Mouse (Mus musculus) forebrain, embryonic 16.5 days (tissue): Measurements from ENCODE around the gene Zbtb33. TPM values are rescaled to one million over a fixed set of nuclear protein-coding genes. Genes with fewer than 3 reads are reported as not detected.

Source experiments
- ATAC-seq: fragments of 200-750 bp; cut with Nextera tagmentation; 2 replicates; pipeline ENCODE4 v1.8.0; 2017; ENCODE audit warnings: mild to moderate bottlenecking, moderate library complexity
- H3K27ac ChIP-seq: fragments of 300-500 bp; sonication (generic); 2 replicates; pipeline ENCODE4 v1.5.1; 2014; ENCODE audit warnings: low read length, control low read depth
- H3K27me3 ChIP-seq: fragments of 300-500 bp; sonication (generic); replicated peaks from 2 replicates; pipeline ENCODE4 v1.6.1; 2014; ENCODE audit warnings: low read length; ENCODE audit not compliant: control insufficient read depth, insufficient read depth
- H3K36me3 ChIP-seq: fragments of 300-500 bp; sonication (generic); 2 replicates; pipeline ENCODE4 v1.6.1; 2014; ENCODE audit not compliant: control insufficient read depth, insufficient read depth
- H3K4me1 ChIP-seq: fragments of 300-500 bp; sonication (generic); replicated peaks from 2 replicates; pipeline ENCODE4 v1.6.1; 2014; ENCODE audit warnings: low read length; ENCODE audit not compliant: control insufficient read depth, insufficient read depth
- H3K4me2 ChIP-seq: fragments of 300-500 bp; sonication (generic); 2 replicates; pipeline ENCODE4 v1.6.1; 2014; ENCODE audit warnings: mild to moderate bottlenecking, low read length, control low read depth
- H3K4me3 ChIP-seq: fragments of 300-500 bp; sonication (generic); replicated peaks from 2 replicates; pipeline ENCODE4 v1.5.1; 2014; ENCODE audit warnings: mild to moderate bottlenecking, low read length, control low read depth
- H3K9ac ChIP-seq: fragments of 300-500 bp; sonication (generic); replicated peaks from 2 replicates; pipeline ENCODE4 v1.6.1; 2014; ENCODE audit warnings: low read depth, low read length, control low read depth
- H3K9me3 ChIP-seq: fragments of 300-500 bp; sonication (generic); 2 replicates; pipeline ENCODE4 v1.6.1; 2016; ENCODE audit warnings: low read length; ENCODE audit not compliant: control insufficient read depth
- WGBS: fragments of 180-500 bp; shearing (Covaris S2); extraction: QIAGEN DNeasy Blood & Tissue Kit; methylation state at CpG from one replicate; pipeline ENCODE4 v1.1.7; 2014; 5-methylcytosine and 5-hydroxymethylcytosine counted together
- polyA plus RNA-seq: library from polyadenylated mRNA; unstranded; fragments of >200 nt; fragmentation: Nextera tagmentation; extraction: Ambion mirVana; gene quantifications from 2 replicates; pipeline ENCODE4 v1.2.1, GENCODE M21; 2015

The Zbtb33 gene
- polyA plus RNA-seq, 1 experiment from 2014 or later, result 4.6 TPM

- no peaks in the 10 kb centered on the region for H3K9me3 ChIP-seq
- H3K4me1 ChIP-seq, result no peaks in the 10 kb centered on the region; the same call in 1 of the 2 replicates
- no peak overlapping the region for H3K27ac ChIP-seq
- no peaks in the 10 kb centered on the region for H3K27me3 ChIP-seq
- 17% methylated on average over 2 of the region's 2 CpGs for WGBS
- H3K4me2 ChIP-seq, result no peak overlapping the region
- H3K36me3 ChIP-seq, result no peaks in the 10 kb centered on the region
- H3K9ac ChIP-seq, result no peak overlapping the region
- ATAC-seq, result no peak
- no peak overlapping the region for H3K4me3 ChIP-seq
Measured at GRCm38 (mm10) chrX:38185520-38185919, 4.1 kb upstream of the Zbtb33 start.

GRCm38 (mm10) chrX:38190458-38190764 is 818 bp downstream of the Zbtb33 start:
- peaks cover 3% of the 10 kb centered on the region; the same call in 1 of the 2 replicates for H3K36me3 ChIP-seq
- H3K27me3 ChIP-seq, result no peaks in the 10 kb centered on the region
- no peaks in the 10 kb centered on the region for H3K9me3 ChIP-seq
- peaks cover 6% of the 10 kb centered on the region for H3K4me1 ChIP-seq
- peak overlapping the region; percentile 69 for H3K4me2 ChIP-seq
- no peak for ATAC-seq
- H3K4me3 ChIP-seq, result peak overlapping the region; percentile 72
- 25% methylated on average over 3 of the region's 3 CpGs for whole genome bisulfite sequencing
- H3K27ac ChIP-seq, result no peak overlapping the region
- peak overlapping the region; percentile 81 for H3K9ac ChIP-seq

- H3K4me3 ChIP-seq, result no peak overlapping the region
- H3K9me3 ChIP-seq, result no peaks in the 10 kb centered on the region
- H3K27me3 ChIP-seq, result no peaks in the 10 kb centered on the region
- no peak overlapping the region for H3K9ac ChIP-seq
- 0 out of 2 replicates have a peak, but pooled peaks have one; percentile 50 for ATAC-seq
- 46% methylated on average over 2 of the region's 2 CpGs for WGBS
- 0 out of 2 replicates have a peak, but pooled peaks cover 4% of the 10 kb centered on the region for H3K4me1 ChIP-seq
- no peak overlapping the region for H3K4me2 ChIP-seq
- no peaks in the 10 kb centered on the region for H3K36me3 ChIP-seq
- no peak overlapping the region for H3K27ac ChIP-seq
Measured at GRCm38 (mm10) chrX:38201816-38202215, 12.2 kb downstream of the Zbtb33 start.

- ATAC-seq, result no peak
- WGBS, result 54% methylated on average over 1 of the region's 1 CpGs
- H3K9ac ChIP-seq, result no peak overlapping the region
Measured at GRCm38 (mm10) chrX:38207392-38207791, 17.8 kb downstream of the Zbtb33 start.

GRCm38 (mm10) chrX:38216986-38217675 is 27.5 kb downstream of the Zbtb33 start:
- no peak for ATAC-seq
- Histone ChIP-seq H3K9ac (no peak overlapping the region), H3K9me3 (no peaks in the 10 kb centered on the region), H3K27ac (no peak overlapping the region), H3K27me3 (no peaks in the 10 kb centered on the region), H3K36me3 (no peaks in the 10 kb centered on the region), H3K4me1 (no peaks in the 10 kb centered on the region), H3K4me2 (no peak overlapping the region), H3K4me3 (no peak overlapping the region)
- WGBS, result 77% methylated on average over 8 of the region's 9 CpGs

More at GRCm38 (mm10) chrX:38207392-38207791, 17.8 kb downstream of the Zbtb33 start:
- Histone ChIP-seq H3K9me3 (no peaks in the 10 kb centered on the region), H3K27ac (no peak overlapping the region), H3K4me3 (no peak overlapping the region), H3K4me1 (no peaks in the 10 kb centered on the region), H3K36me3 (no peaks in the 10 kb centered on the region), H3K4me2 (no peak overlapping the region), H3K27me3 (no peaks in the 10 kb centered on the region)

GRCm38 (mm10) chrX:38217676-38217991 is 28.0 kb downstream of the Zbtb33 start:
- H3K27ac ChIP-seq, result no peak overlapping the region
- WGBS, result 75% methylated on average over 2 of the region's 2 CpGs
- no peaks in the 10 kb centered on the region for H3K36me3 ChIP-seq

GRCm38 (mm10) chrX:38222757-38223156 is 33.2 kb downstream of the Zbtb33 start:
- H3K4me3 ChIP-seq, result no peak overlapping the region
- H3K27ac ChIP-seq, result no peak overlapping the region
- no peak overlapping the region for H3K9ac ChIP-seq
- ATAC-seq, result no peak
- H3K36me3 ChIP-seq, result no peaks in the 10 kb centered on the region
- 63% methylated on average over 2 of the region's 2 CpGs for WGBS
- H3K27me3 ChIP-seq, result no peaks in the 10 kb centered on the region
- no peaks in the 10 kb centered on the region for H3K4me1 ChIP-seq
- no peak overlapping the region for H3K4me2 ChIP-seq
- H3K9me3 ChIP-seq, result no peaks in the 10 kb centered on the region

More at GRCm38 (mm10) chrX:38217676-38217991, 28.0 kb downstream of the Zbtb33 start:
- Histone ChIP-seq H3K4me2 (no peak overlapping the region), H3K4me3 (no peak overlapping the region), H3K9me3 (no peaks in the 10 kb centered on the region), H3K27me3 (no peaks in the 10 kb centered on the region), H3K9ac (no peak overlapping the region), H3K4me1 (no peaks in the 10 kb centered on the region)
- ATAC-seq, result no peak

- 87% methylated on average over 1 of the region's 1 CpGs for WGBS
- no peaks in the 10 kb centered on the region for H3K4me1 ChIP-seq
- ATAC-seq, result no peak
Measured at GRCm38 (mm10) chrX:38229888-38230287, 40.3 kb downstream of the Zbtb33 start.

GRCm38 (mm10) chrX:38237731-38238130 is 48.1 kb downstream of the Zbtb33 start:
- H3K9ac ChIP-seq, result no peak overlapping the region
- no peaks in the 10 kb centered on the region for H3K27me3 ChIP-seq
- no peaks in the 10 kb centered on the region for H3K4me1 ChIP-seq
- H3K36me3 ChIP-seq, result no peaks in the 10 kb centered on the region
- H3K4me2 ChIP-seq, result no peak overlapping the region
- no peak for ATAC-seq
- H3K9me3 ChIP-seq, result no peaks in the 10 kb centered on the region
- no peak overlapping the region for H3K27ac ChIP-seq
- WGBS, result 30% methylated on average over 2 of the region's 2 CpGs
- H3K4me3 ChIP-seq, result no peak overlapping the region

More at GRCm38 (mm10) chrX:38229888-38230287, 40.3 kb downstream of the Zbtb33 start:
- no peaks in the 10 kb centered on the region for H3K36me3 ChIP-seq
- H3K4me2 ChIP-seq, result no peak overlapping the region
- H3K27ac ChIP-seq, result no peak overlapping the region
- H3K4me3 ChIP-seq, result no peak overlapping the region
- no peaks in the 10 kb centered on the region for H3K27me3 ChIP-seq
- no peak overlapping the region for H3K9ac ChIP-seq
- H3K9me3 ChIP-seq, result no peaks in the 10 kb centered on the region
